In genomic region chr10:26372940-26373931, GRCm38 (mm10) we compare ENCODE assay signal across 8 mouse cellular contexts. TPM values are rescaled to one million over a fixed set of nuclear protein-coding genes. Genes with fewer than 3 reads are reported as not detected.
DNase-seq lines count a peak whose midpoint lies in the region; ATAC-seq lines count a peak whose summit lies in the region.

No protein-coding gene starts in this region.

- H3K27ac ChIP-seq in embryonic facial prominence, embryonic 10.5 days (replicated peaks), result peak overlapping the region; percentile 98
- H3K27ac ChIP-seq in midbrain, embryonic 11.5 days (ENCODE audit: low read depth, low read length), result peak overlapping the region; percentile 92; the same call in 1 of the 2 replicates

- no peaks in the 10 kb centered on the region for H3K27me3 ChIP-seq in embryonic facial prominence, embryonic 10.5 days (replicated peaks; ENCODE audit: low read depth, poor library complexity, severe bottlenecking)
- H3K27me3 ChIP-seq in midbrain, embryonic 11.5 days (ENCODE audit: control insufficient read depth, insufficient read depth, low read length), result no peaks in the 10 kb centered on the region

- peak overlapping the region; percentile 94 for H3K9ac ChIP-seq in midbrain, embryonic 11.5 days (ENCODE audit: low read length)

- ATAC-seq in midbrain, embryonic 11.5 days (ENCODE audit: low FRiP score), result 0 out of 2 replicates have a peak, but pooled peaks have one; percentile 0

- DNase-seq in adrenal gland, postnatal 14 days, result peak; percentile 90
- peak; percentile 81 for DNase-seq in embryonic facial prominence, embryonic 10.5 days (ENCODE audit: low spot score)
- peak; percentile 97 for DNase-seq in heart, adult 11 months
- peak; percentile 80 for DNase-seq in kidney, adult 11 months
- DNase-seq in left cerebral cortex, postnatal 4 days, result peak; percentile 70
- DNase-seq in midbrain, embryonic 11.5 days (ENCODE audit: low spot score, missing footprints), result peak; percentile 95
- DNase-seq in right cerebral cortex, postnatal 4 days, result peak; percentile 72
- DNase-seq in yolk sac, embryonic 10.5 days (ENCODE audit: low spot score), result peak; percentile 87

- intact Hi-C loops in left cerebral cortex, postnatal 4 days (cut with DNase I), result loop anchor here (5.0 to 10.0 kb wide), 5 partner anchors 122 to 622 kb away; no protein-coding TSS in a partner anchor

- H3K4me3 ChIP-seq in embryonic facial prominence, embryonic 10.5 days, result peak overlapping the region; percentile 85
- peak overlapping the region; percentile 87 for H3K4me3 ChIP-seq in midbrain, embryonic 11.5 days (ENCODE audit: low read depth, low read length)

- peaks cover 13% of the 10 kb centered on the region for H3K36me3 ChIP-seq in embryonic facial prominence, embryonic 10.5 days (replicated peaks)
- H3K36me3 ChIP-seq in midbrain, embryonic 11.5 days (ENCODE audit: control insufficient read depth, insufficient read depth, low read length), result no peaks in the 10 kb centered on the region

- no peaks in the 10 kb centered on the region for H3K9me3 ChIP-seq in embryonic facial prominence, embryonic 10.5 days
- H3K9me3 ChIP-seq in midbrain, embryonic 11.5 days (ENCODE audit: control insufficient read depth, low read length), result no peaks in the 10 kb centered on the region

- peaks cover 26% of the 10 kb centered on the region for H3K4me1 ChIP-seq in embryonic facial prominence, embryonic 10.5 days
- H3K4me1 ChIP-seq in midbrain, embryonic 11.5 days (ENCODE audit: control insufficient read depth, insufficient read depth, low read length), result peaks cover 12% of the 10 kb centered on the region

- WGBS in embryonic facial prominence, embryonic 10.5 days, result under 1% methylated on average over 51 of the region's 51 CpGs
- under 1% methylated on average over 51 of the region's 51 CpGs for WGBS in midbrain, embryonic 11.5 days

- H3K4me2 ChIP-seq in midbrain, embryonic 11.5 days, result peak overlapping the region; percentile 78

RNA-seq across cellular contexts. Expression of gene L3mbtl3, which starts 2.5 kb away (rescaled TPM):
- 17.2 and 19.3 TPM in 2 replicates for total RNA-seq in adrenal gland, postnatal 14 days (2021)
- polyA plus RNA-seq in embryonic facial prominence, embryonic 10.5 days (2016; fragmentation: Nextera tagmentation; extraction: Ambion mirVana), result 20.0 and 21.0 TPM in 2 replicates
- total RNA-seq in left cerebral cortex, postnatal 4 days (2021), result 10 to 100 TPM; 63.6 to 75.6 TPM
- 21.2 and 23.4 TPM in 2 replicates for polyA plus RNA-seq in midbrain, embryonic 11.5 days (2014; fragmentation: Nextera tagmentation; extraction: Ambion mirVana)

Comparison
In these comparisons a context has a peak if more than half of its experiments do, and no peak if none do; other contexts are left out.
1. Peak in every context shown above with its lines: DNase-seq, ATAC-seq, H3K4me3 ChIP-seq and H3K27ac ChIP-seq.